Mouse (Mus musculus): ENCODE results near the gene Nptx1. TPM values are rescaled to one million over a fixed set of nuclear protein-coding genes. Genes with fewer than 3 reads are reported as not detected.

The Nptx1 gene
- polyA plus RNA-seq, 1 experiment from 2014 or later = 1.4 TPM

DNA sequence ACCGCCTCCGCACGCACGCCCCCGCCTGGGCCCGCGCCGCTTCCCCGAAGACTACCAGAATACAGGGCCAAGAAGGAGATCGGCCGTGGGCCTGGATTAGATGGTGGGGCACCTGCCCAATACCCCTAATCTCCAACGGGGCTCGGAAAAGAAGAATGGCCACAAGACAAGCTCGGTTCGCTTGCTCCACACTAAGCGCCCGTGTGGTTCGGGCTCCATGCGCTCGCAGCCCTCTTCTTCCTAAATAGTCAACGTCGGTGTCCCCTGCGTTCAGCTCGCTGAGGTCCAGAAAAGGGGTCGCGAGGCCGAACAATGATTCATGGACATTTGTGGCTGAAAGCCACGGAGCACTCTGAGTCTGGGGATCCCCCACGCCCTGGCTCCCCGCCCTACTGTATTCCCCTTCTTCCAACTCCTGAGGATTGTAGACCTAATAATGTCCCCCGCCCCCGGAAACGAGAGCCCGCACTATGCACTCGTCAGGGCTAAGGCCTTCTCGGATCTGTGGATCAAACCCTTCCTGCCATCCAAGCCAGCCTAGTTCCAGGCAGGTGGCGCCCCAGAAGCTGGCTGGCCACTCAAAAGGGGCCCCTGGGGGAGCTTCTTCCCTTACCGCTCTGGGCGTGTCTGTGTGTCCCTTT, 518 bp upstream of the Nptx1 start:
- no peaks in the 10 kb centered on the region for H3K36me3 ChIP-seq (replicated peaks)
- no peaks in the 10 kb centered on the region for H3K9me3 ChIP-seq
- 1% methylated on average over 39 of the region's 39 CpGs for WGBS
- H3K4me3 ChIP-seq = peak overlapping the region; percentile 63
- H3K4me1 ChIP-seq = peaks cover 67% of the 10 kb centered on the region
- peaks cover 100% of the 10 kb centered on the region for H3K27me3 ChIP-seq (ENCODE audit: poor library complexity, severe bottlenecking)
- peak overlapping the region; percentile 79 for H3K27ac ChIP-seq
- DNase-seq (ENCODE audit: extremely low spot score, low spot score) = peak; percentile 47

- Histone ChIP-seq H3K4me1 (peaks cover 57% of the 10 kb centered on the region), H3K4me3 (peak overlapping the region; percentile 63), H3K36me3 (replicated peaks) (no peaks in the 10 kb centered on the region), H3K27me3 (ENCODE audit: poor library complexity, severe bottlenecking) (peaks cover 100% of the 10 kb centered on the region), H3K27ac (peak overlapping the region; percentile 79), H3K9me3 (no peaks in the 10 kb centered on the region)
- WGBS = 0% methylated on average over 45 of the region's 46 CpGs
- peak; percentile 41 for DNase-seq (ENCODE audit: extremely low spot score, low spot score)
These were observed 914 bp downstream of the Nptx1 start for GRCm38 (mm10) chr11:119546496-119547182.

- peaks cover 100% of the 10 kb centered on the region for H3K27me3 ChIP-seq (ENCODE audit: poor library complexity, severe bottlenecking)
- 10% methylated on average over 10 of the region's 10 CpGs for WGBS
- DNase-seq (ENCODE audit: extremely low spot score, low spot score) = no peak
- peak overlapping the region; percentile 63 for H3K4me3 ChIP-seq
- H3K9me3 ChIP-seq = no peaks in the 10 kb centered on the region
- peaks cover 51% of the 10 kb centered on the region for H3K4me1 ChIP-seq
- no peaks in the 10 kb centered on the region for H3K36me3 ChIP-seq (replicated peaks)
- H3K27ac ChIP-seq = no peak overlapping the region
These were observed 1.6 kb downstream of the Nptx1 start for GRCm38 (mm10) chr11:119545741-119546495.

DNA sequence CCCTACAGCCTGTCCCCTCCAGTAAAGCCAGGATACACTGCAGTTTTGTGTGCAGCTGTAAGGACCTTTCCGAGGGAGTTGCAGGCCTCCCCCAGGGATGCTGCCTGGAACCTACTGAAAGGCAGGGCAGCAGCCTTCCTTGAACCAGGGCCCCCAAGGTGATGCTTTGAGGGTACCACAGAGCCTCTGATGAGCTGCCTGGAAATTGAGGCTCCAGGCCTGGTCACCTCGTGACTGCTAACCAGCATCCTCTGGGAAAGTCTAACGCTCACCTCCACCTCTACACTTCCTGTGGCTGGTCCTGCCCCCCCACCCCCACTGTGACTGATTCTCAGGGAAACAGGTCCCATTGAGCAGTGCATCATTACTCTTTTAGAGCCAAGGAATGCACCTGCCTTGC, 2.3 kb downstream of the Nptx1 start:
- no peak for DNase-seq (ENCODE audit: extremely low spot score, low spot score)
- WGBS = 53% methylated on average over 3 of the region's 3 CpGs
- H3K9me3 ChIP-seq = no peaks in the 10 kb centered on the region

DNA sequence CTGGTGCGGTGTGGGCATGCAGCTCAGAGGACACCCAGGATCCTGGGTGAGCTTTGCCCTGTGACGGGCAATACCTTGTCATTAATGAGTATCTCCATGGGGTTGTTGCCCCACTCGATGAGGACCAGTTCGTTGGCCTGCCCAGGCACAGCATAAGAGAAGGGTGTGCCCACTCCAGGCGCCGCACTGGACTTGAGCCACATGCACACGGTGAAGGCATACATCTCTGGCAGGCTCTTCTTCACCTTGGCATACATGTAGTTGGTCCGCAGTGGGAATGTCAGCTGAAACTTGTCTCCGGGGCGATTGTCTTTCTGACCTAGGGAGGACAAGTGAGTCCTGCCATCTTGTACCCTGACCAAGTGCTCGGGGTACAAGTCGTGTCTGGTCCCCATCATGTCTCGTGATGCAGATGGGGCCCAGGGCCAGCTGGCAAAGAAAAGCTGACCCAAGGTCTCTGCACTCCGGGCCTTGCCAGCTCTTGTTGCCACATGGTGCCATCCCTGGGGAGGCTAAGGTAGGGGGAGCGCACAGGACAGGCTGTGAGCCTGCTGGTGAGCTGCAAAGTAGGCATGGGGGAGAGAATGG, 2.9 kb downstream of the Nptx1 start:
- Histone ChIP-seq H3K27ac (no peak overlapping the region), H3K4me1 (peaks cover 44% of the 10 kb centered on the region), H3K27me3 (ENCODE audit: poor library complexity, severe bottlenecking) (peaks cover 100% of the 10 kb centered on the region), H3K36me3 (replicated peaks) (no peaks in the 10 kb centered on the region), H3K9me3 (no peaks in the 10 kb centered on the region), H3K4me3 (no peak overlapping the region)
- WGBS = 90% methylated on average over 15 of the region's 15 CpGs
- DNase-seq (ENCODE audit: extremely low spot score, low spot score) = no peak

More for the DNA sequence above, 2.3 kb downstream of the Nptx1 start:
- peak overlapping the region; percentile 63; the same call in 1 of the 2 replicates for H3K4me3 ChIP-seq
- H3K27me3 ChIP-seq (ENCODE audit: poor library complexity, severe bottlenecking) = peaks cover 100% of the 10 kb centered on the region
- H3K27ac ChIP-seq = no peak overlapping the region
- H3K36me3 ChIP-seq (replicated peaks) = no peaks in the 10 kb centered on the region
- peaks cover 47% of the 10 kb centered on the region for H3K4me1 ChIP-seq

GRCm38 (mm10) chr11:119543816-119544517, 3.6 kb downstream of the Nptx1 start:
- no peaks in the 10 kb centered on the region for H3K9me3 ChIP-seq
- H3K27me3 ChIP-seq (ENCODE audit: poor library complexity, severe bottlenecking) = peaks cover 93% of the 10 kb centered on the region
- WGBS = 61% methylated on average over 16 of the region's 16 CpGs
- DNase-seq (ENCODE audit: extremely low spot score, low spot score) = no peak
- peaks cover 37% of the 10 kb centered on the region for H3K4me1 ChIP-seq
- no peak overlapping the region for H3K27ac ChIP-seq
- no peak overlapping the region for H3K4me3 ChIP-seq
- H3K36me3 ChIP-seq (replicated peaks) = no peaks in the 10 kb centered on the region

DNA sequence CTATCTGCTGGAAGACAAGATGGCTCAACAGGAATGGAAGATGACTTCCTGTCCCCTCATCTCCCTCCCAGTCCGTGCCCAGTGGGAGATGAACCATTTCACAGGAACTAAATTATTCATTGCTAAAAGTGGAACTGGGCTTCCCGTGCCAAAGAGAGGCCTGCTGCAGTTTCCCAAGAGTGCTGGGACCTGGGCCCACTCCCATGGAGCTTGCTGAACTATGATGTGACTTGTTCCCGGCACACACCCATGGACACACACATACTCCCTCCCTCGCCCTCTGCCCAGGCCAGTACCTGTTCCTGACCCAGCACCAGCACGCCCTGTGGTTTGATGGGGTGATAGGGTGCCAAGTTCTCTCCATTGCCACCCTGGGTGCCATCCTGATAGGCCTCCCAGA, 4.7 kb downstream of the Nptx1 start:
- Histone ChIP-seq H3K27ac (no peak overlapping the region), H3K27me3 (ENCODE audit: poor library complexity, severe bottlenecking) (peaks cover 83% of the 10 kb centered on the region), H3K4me1 (peaks cover 26% of the 10 kb centered on the region), H3K4me3 (no peak overlapping the region), H3K9me3 (no peaks in the 10 kb centered on the region), H3K36me3 (replicated peaks) (no peaks in the 10 kb centered on the region)
- DNase-seq (ENCODE audit: extremely low spot score, low spot score) = no peak
- 83% methylated on average over 5 of the region's 5 CpGs for WGBS

DNA sequence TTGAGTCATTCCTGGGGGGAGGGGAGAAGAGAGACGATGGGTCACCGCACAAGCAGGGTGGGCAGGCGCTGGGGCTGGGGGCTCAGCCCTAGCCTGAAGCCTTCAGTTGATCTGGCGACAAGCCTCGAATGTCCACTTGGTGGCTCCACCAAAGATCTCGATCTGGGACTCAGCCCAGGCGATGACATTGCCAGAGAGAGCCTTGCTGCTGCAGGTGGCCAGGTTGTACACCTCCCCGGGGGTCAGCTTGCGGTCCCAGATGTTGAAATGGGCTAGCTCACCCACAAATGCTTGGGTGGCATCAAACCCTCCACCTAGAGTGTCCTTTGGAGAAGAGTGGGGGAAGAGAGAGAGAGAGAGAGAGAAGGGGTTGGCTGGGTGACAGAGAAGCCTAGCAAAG, 5.2 kb downstream of the Nptx1 start:
- H3K4me3 ChIP-seq = no peak overlapping the region
- H3K27ac ChIP-seq = no peak overlapping the region
- H3K27me3 ChIP-seq (ENCODE audit: poor library complexity, severe bottlenecking) = peaks cover 77% of the 10 kb centered on the region
- H3K9me3 ChIP-seq = no peaks in the 10 kb centered on the region
- no peak for DNase-seq (ENCODE audit: extremely low spot score, low spot score)
- H3K36me3 ChIP-seq (replicated peaks) = no peaks in the 10 kb centered on the region
- H3K4me1 ChIP-seq = peaks cover 21% of the 10 kb centered on the region
- WGBS = 49% methylated on average over 9 of the region's 9 CpGs

GRCm38 (mm10) chr11:119541082-119541481, 6.5 kb downstream of the Nptx1 start:
- no peaks in the 10 kb centered on the region for H3K36me3 ChIP-seq (replicated peaks)
- WGBS = 83% methylated on average over 9 of the region's 9 CpGs
- peaks cover 8% of the 10 kb centered on the region for H3K4me1 ChIP-seq
- no peak overlapping the region for H3K4me3 ChIP-seq
- no peaks in the 10 kb centered on the region for H3K9me3 ChIP-seq
- no peak overlapping the region for H3K27ac ChIP-seq
- H3K27me3 ChIP-seq (ENCODE audit: poor library complexity, severe bottlenecking) = peaks cover 65% of the 10 kb centered on the region
- no peak for DNase-seq (ENCODE audit: extremely low spot score, low spot score)

GRCm38 (mm10) chr11:119540560-119540959, 7.0 kb downstream of the Nptx1 start:
- H3K9me3 ChIP-seq = no peaks in the 10 kb centered on the region
- H3K4me3 ChIP-seq = no peak overlapping the region
- no peak overlapping the region for H3K27ac ChIP-seq
- H3K36me3 ChIP-seq (replicated peaks) = no peaks in the 10 kb centered on the region
- peaks cover 3% of the 10 kb centered on the region for H3K4me1 ChIP-seq
- 81% methylated on average over 9 of the region's 9 CpGs for WGBS
- peaks cover 59% of the 10 kb centered on the region for H3K27me3 ChIP-seq (ENCODE audit: poor library complexity, severe bottlenecking)
- DNase-seq (ENCODE audit: extremely low spot score, low spot score) = no peak

DNA sequence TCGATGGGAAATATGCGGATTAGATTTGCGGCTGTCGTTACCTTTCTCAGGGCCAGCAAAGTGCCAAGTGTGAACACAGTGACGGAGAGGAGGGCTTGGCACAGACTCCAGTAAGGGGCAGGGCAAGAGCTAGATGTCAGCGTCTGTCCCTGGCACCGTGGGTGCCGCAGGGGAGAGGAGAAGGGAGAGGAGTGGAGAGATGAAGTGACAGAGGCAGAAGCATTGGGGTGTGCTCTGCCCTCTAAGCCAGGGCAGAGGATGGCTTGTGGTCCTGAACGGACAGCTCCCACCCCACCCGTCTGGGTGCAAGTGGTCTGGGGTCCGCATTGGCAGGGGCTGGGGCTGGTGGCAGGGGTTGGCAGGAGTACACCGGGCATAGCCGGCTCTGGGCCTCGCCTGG, 7.6 kb downstream of the Nptx1 start:
- WGBS = 47% methylated on average over 14 of the region's 14 CpGs

GRCm38 (mm10) chr11:119533745-119534144, 13.8 kb downstream of the Nptx1 start:
- WGBS = 73% methylated on average over 7 of the region's 7 CpGs
- DNase-seq (ENCODE audit: extremely low spot score, low spot score) = no peak

More for the DNA sequence above, 7.6 kb downstream of the Nptx1 start:
- H3K27ac ChIP-seq = no peak overlapping the region
- H3K36me3 ChIP-seq (replicated peaks) = no peaks in the 10 kb centered on the region
- no peaks in the 10 kb centered on the region for H3K9me3 ChIP-seq
- H3K4me3 ChIP-seq = no peak overlapping the region
- H3K27me3 ChIP-seq (ENCODE audit: poor library complexity, severe bottlenecking) = peaks cover 53% of the 10 kb centered on the region
- no peaks in the 10 kb centered on the region for H3K4me1 ChIP-seq
- DNase-seq (ENCODE audit: extremely low spot score, low spot score) = no peak

More at GRCm38 (mm10) chr11:119533745-119534144, 13.8 kb downstream of the Nptx1 start:
- Histone ChIP-seq H3K9me3 (no peaks in the 10 kb centered on the region), H3K27ac (no peak overlapping the region), H3K4me1 (no peaks in the 10 kb centered on the region), H3K4me3 (no peak overlapping the region), H3K27me3 (ENCODE audit: poor library complexity, severe bottlenecking) (peaks cover 8% of the 10 kb centered on the region; the same call in 1 of the 2 replicates), H3K36me3 (replicated peaks) (no peaks in the 10 kb centered on the region)

All from forebrain, embryonic 10.5 days (tissue).